Comparison of ENCODE assay signal across 8 mouse cellular contexts in the genomic region with DNA sequence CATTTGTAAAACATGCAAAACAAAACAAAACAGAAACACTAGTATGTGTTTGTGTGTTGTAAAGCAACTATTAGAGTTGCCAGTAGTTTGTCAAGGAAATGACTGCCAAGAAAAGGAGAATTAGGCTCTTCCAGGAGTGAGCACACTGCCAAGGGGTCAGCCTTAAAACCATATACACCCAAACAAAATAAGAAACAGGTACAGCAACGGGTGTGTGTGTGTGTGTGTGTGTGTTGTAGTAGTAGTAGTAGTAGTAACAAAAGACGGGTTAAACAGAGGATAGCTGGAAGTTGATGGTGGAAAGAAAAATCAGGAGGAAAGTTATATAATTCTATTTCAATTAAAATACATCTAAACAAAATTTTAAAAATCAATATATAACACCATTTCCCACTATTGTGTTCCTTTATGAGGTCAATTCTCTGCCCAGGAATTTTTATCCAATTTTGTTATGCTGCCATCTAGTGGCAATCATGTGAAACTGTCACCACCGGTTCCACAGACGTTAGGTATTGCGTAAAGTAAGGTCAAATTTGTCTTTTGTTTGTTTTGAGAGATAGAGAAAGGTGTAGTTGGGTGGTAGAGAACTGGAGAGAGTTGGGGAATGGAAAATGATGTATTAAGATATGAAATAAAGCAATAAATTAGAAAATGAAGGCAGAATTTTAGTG.
DNase-seq lines count a peak whose midpoint lies in the region; ATAC-seq and TF ChIP-seq lines count a peak whose summit lies in the region.

No protein-coding gene starts in this region.

- no peaks in the 10 kb centered on the region for H3K4me1 ChIP-seq in hindbrain, embryonic 12.5 days
- H3K4me1 ChIP-seq in hindbrain, embryonic 10.5 days (replicated peaks) = no peaks in the 10 kb centered on the region
- no peaks in the 10 kb centered on the region for H3K4me1 ChIP-seq in forebrain, postnatal 0 days (ENCODE audit: insufficient read depth)
- H3K4me1 ChIP-seq in neural tube, embryonic 13.5 days (replicated peaks) = no peaks in the 10 kb centered on the region

- H3K9me3 ChIP-seq in hindbrain, embryonic 12.5 days (replicated peaks) = no peaks in the 10 kb centered on the region
- H3K9me3 ChIP-seq in hindbrain, embryonic 10.5 days = no peaks in the 10 kb centered on the region
- no peaks in the 10 kb centered on the region for H3K9me3 ChIP-seq in forebrain, postnatal 0 days (ENCODE audit: low read length)
- no peaks in the 10 kb centered on the region for H3K9me3 ChIP-seq in neural tube, embryonic 13.5 days

- no peaks in the 10 kb centered on the region for H3K36me3 ChIP-seq in hindbrain, embryonic 12.5 days
- H3K36me3 ChIP-seq in hindbrain, embryonic 10.5 days = no peaks in the 10 kb centered on the region
- no peaks in the 10 kb centered on the region for H3K36me3 ChIP-seq in forebrain, postnatal 0 days (ENCODE audit: insufficient read depth)
- no peaks in the 10 kb centered on the region for H3K36me3 ChIP-seq in neural tube, embryonic 13.5 days

- 47% methylated on average over 5 of the region's 5 CpGs for whole genome bisulfite sequencing in hindbrain, embryonic 12.5 days
- WGBS in hindbrain, embryonic 10.5 days = 50% methylated on average over 5 of the region's 5 CpGs
- 47% methylated on average over 5 of the region's 5 CpGs for WGBS in forebrain, postnatal 0 days
- WGBS in neural tube, embryonic 13.5 days = 46% methylated on average over 5 of the region's 5 CpGs

- ATAC-seq in hindbrain, embryonic 12.5 days (ENCODE audit: low FRiP score) = peak; percentile 50; the same call in 1 of the 2 replicates
- ATAC-seq in forebrain, postnatal 0 days = peak; percentile 58; the same call in 1 of the 2 replicates
- ATAC-seq in neural tube, embryonic 13.5 days (ENCODE audit: low read depth) = peak; percentile 32; the same call in 1 of the 2 replicates

- H3K4me3 ChIP-seq in hindbrain, embryonic 12.5 days = no peak overlapping the region
- no peak overlapping the region for H3K4me3 ChIP-seq in hindbrain, embryonic 10.5 days
- no peak overlapping the region for H3K4me3 ChIP-seq in forebrain, postnatal 0 days (ENCODE audit: low read depth, low read length)
- H3K4me3 ChIP-seq in neural tube, embryonic 13.5 days = no peak overlapping the region

- no peak overlapping the region for H3K9ac ChIP-seq in hindbrain, embryonic 12.5 days
- no peak overlapping the region for H3K9ac ChIP-seq in forebrain, postnatal 0 days
- H3K9ac ChIP-seq in neural tube, embryonic 13.5 days = no peak overlapping the region

- no peaks in the 10 kb centered on the region for H3K27me3 ChIP-seq in hindbrain, embryonic 12.5 days
- no peaks in the 10 kb centered on the region for H3K27me3 ChIP-seq in hindbrain, embryonic 10.5 days (ENCODE audit: insufficient read depth, poor library complexity, severe bottlenecking)
- H3K27me3 ChIP-seq in forebrain, postnatal 0 days (ENCODE audit: insufficient read depth, low read length) = no peaks in the 10 kb centered on the region
- no peaks in the 10 kb centered on the region for H3K27me3 ChIP-seq in neural tube, embryonic 13.5 days

- TF ChIP-seq CTCF in forebrain, postnatal 0 days (IDR thresholded peaks at IDR 0.05; ENCODE audit: low read depth) = peak; percentile 77

- no peak for DNase-seq in hindbrain, embryonic 10.5 days (ENCODE audit: low spot score)
- DNase-seq in 416B (ENCODE audit: low read depth) = peak; percentile 8
- peak; percentile 60 for DNase-seq in NIH3T3 (ENCODE audit: low read depth)
- peak; percentile 71 for DNase-seq in forebrain, postnatal 0 days
- no peak for DNase-seq in spleen, adult 18-20 months
- no peak for DNase-seq in right cerebral cortex, postnatal 4 days

- no peak overlapping the region for H3K4me2 ChIP-seq in hindbrain, embryonic 12.5 days (replicated peaks)
- no peak overlapping the region for H3K4me2 ChIP-seq in forebrain, postnatal 0 days (ENCODE audit: low read depth)
- H3K4me2 ChIP-seq in neural tube, embryonic 13.5 days = no peak overlapping the region

- H3K27ac ChIP-seq in hindbrain, embryonic 12.5 days = no peak overlapping the region
- H3K27ac ChIP-seq in hindbrain, embryonic 10.5 days = no peak overlapping the region
- no peak overlapping the region for H3K27ac ChIP-seq in forebrain, postnatal 0 days (ENCODE audit: low read depth, low read length)
- no peak overlapping the region for H3K27ac ChIP-seq in neural tube, embryonic 13.5 days (replicated peaks)

Comparison
In these comparisons a context has a peak if more than half of its experiments do, and no peak if none do; other contexts are left out.
1. DNase-seq: peak in 416B (single experiment), NIH3T3 (single experiment) and forebrain, postnatal 0 days (single experiment); none in hindbrain, embryonic 10.5 days (single experiment), spleen, adult 18-20 months (0 of 2) and right cerebral cortex, postnatal 4 days (single experiment).
2. Peak in every context shown above with its lines, with median percentiles within 50 percentile points of each other: ATAC-seq.